Mouse (Mus musculus): ENCODE measurements around the gene Tmem174.

The Tmem174 gene

GRCm38 (mm10) chr13:98637145-98637544 lies at the start of gene Tmem174:
Tmem174 (minus strand) TSS chr13:98637410.
- DNase-seq (ENCODE audit: low spot score), result no peak

DNA sequence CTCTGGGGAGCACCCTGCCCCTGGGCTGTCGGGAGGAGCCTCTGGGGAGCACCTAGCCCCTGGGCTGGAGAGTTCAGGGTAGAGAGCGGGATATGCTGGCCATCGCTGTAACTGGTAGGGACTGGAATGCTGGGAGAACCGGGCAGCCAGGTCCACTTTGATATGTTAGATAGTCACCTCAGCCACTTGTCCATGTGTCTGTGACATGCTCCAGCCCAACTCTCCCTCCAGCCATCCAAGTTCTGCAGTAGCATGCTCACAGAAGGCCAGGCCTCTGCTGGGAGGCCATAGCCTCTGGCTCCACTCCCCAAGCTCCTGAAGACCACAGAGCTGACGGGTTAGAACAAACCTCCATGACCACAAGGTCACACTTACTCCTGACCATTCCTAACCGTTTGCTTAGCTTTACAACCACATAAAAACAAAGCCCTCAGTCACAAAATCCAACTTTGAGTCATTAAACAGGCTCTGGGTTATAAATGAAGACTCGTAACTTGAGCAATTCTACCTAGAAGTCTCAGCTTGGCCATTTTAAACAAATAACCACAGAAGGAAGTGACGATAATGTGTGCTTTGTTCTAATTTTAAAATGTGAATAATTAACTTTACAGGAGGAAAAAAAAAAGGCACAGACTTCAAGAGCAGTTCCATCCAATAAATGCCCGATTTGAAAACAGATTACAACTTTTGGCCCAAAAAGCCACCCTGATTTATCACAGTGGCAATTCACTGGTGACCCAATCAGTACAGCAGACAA lies 47.1 kb upstream of the Tmem174 start:
- DNase-seq (ENCODE audit: low spot score), result no peak

GRCm38 (mm10) chr13:98683412-98683811 lies 46.2 kb upstream of the Tmem174 start:
- no peak for DNase-seq (ENCODE audit: low spot score)

- DNase-seq (ENCODE audit: low spot score), result no peak
Observed at GRCm38 (mm10) chr13:98680470-98681060, 43.4 kb upstream of the Tmem174 start.

GRCm38 (mm10) chr13:98679631-98680041 lies 42.4 kb upstream of the Tmem174 start:
- DNase-seq (ENCODE audit: low spot score), result peak; percentile 62

GRCm38 (mm10) chr13:98679230-98679629 lies 42.0 kb upstream of the Tmem174 start:
- DNase-seq (ENCODE audit: low spot score), result no peak

DNA sequence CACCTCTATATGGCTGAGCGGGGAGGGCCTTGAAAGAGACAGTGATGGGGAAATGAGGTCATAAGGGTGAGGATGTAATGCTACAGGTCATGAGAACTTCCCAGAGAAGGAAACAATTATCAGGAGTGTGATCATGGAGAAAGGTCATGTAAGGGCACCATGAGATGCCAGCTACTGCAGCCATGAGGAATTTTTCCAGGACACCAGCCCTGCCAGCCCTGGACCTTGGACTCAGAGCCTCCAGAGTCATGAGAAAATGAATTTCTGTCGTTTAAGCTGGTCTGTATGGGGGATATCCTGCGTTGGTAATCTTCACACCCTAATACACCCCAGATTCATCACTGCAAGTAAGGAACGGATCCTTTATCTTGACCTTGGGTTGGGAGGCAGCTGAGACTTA lies 36.7 kb upstream of the Tmem174 start:
- DNase-seq (ENCODE audit: low spot score), result no peak

- no peak for DNase-seq (ENCODE audit: low spot score)
Observed at GRCm38 (mm10) chr13:98669296-98669695, 32.1 kb upstream of the Tmem174 start.

- no peak for DNase-seq (ENCODE audit: low spot score)
Observed at GRCm38 (mm10) chr13:98667316-98667715, 30.1 kb upstream of the Tmem174 start.

DNA sequence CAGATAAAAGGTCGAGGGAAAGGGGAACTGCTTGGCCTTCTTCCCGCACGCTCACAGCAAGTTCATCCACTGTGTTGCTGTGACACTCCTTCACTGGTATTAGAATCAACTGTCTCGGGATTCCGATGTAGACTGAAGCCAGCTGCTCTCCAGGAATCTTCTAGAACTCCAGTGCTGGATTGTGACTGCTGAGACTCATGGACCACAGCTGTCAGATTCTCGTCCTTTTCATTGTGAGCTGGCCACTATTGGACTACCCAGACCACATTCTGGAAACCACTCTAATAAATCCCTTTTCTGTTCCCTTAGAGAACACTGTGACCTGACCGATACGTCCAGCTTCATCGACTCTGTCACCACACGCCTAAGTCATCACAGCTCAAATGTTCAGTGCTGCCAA lies 28.0 kb upstream of the Tmem174 start:
- DNase-seq (ENCODE audit: low spot score), result no peak

GRCm38 (mm10) chr13:98662173-98662675 lies 25.0 kb upstream of the Tmem174 start:
- no peak for DNase-seq (ENCODE audit: low spot score)

DNA sequence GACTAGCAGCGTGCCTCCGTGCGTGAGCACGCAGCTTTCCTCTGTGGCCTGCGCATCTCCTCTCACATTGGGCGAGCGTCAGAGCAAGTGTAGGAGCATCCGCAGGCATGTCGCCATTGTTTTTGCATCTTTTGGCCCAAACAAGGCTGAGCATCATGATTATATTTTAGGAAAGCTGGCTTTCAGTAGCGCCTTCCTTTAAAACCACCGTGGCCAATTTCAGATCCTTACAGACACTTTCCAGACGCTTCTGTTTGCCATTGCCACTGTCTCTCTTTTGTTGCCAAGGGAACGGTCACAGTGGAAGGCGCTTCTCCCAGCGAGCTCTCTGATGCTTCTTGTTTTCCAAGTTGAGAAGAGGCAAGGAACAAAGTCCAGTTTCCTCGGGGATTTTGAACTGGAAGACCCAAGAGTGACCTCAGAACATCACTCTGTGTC lies 18.8 kb upstream of the Tmem174 start:
- no peak for DNase-seq (ENCODE audit: low spot score)

- no peak for DNase-seq (ENCODE audit: low spot score)
Observed at GRCm38 (mm10) chr13:98655346-98655745, 18.1 kb upstream of the Tmem174 start.

DNA sequence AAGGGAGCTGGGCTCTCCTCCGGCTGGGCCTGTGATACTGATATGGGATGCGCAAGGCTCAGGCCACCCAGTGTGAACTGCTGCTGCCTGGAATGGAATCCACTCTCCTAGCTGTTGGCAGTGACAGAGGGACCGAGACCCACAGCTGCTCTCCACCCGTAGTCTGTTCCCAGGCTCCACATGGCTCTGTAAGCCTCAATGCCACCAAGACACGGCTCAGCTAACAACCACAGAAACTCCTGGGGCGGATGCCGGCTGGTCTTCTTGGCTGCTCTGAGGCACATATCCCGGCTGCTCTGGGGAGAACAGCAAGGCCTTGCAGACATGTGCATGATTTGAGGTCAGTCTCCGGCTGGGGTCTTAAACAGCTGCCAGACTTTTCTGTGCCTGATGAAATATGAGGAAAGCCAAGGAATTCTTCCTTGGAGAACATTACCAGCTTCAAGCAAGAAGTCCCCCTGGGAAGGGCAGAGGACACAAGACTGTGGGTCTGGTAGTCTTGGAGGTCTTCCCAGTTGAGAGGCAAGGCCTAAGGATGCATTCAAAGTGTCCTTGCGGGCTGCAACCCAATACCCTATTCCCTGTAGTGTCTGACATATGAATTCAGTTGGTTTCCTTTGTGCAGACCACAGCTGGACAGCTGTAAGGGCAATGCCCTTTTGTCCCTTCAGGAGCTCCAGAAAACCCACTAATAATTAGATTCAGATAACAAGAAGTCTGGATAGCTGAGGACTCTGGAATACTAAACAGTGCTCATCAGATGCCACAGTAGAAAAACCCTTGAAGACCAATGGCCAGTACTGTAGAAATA lies 17.1 kb upstream of the Tmem174 start:
- DNase-seq (ENCODE audit: low spot score), result no peak

DNA sequence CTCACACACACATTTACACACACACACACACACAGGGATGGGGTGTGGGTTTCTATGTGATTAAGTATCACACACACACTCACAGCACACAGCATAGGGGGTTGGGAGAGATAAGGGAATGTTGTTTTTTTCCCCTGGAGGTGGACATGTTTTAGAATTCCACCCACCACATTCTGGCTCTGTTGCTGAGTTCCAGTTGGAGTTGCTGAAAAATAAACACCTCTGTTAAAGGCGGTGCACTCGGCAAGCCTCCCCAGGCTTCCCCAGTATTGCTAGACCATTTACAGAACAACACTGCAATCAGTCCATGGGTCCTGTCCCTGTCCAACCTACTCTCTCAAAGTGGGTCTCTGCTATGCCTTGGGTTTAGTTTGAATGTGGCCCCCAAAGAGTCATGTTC lies 15.0 kb upstream of the Tmem174 start:
- DNase-seq (ENCODE audit: low spot score), result no peak

DNA sequence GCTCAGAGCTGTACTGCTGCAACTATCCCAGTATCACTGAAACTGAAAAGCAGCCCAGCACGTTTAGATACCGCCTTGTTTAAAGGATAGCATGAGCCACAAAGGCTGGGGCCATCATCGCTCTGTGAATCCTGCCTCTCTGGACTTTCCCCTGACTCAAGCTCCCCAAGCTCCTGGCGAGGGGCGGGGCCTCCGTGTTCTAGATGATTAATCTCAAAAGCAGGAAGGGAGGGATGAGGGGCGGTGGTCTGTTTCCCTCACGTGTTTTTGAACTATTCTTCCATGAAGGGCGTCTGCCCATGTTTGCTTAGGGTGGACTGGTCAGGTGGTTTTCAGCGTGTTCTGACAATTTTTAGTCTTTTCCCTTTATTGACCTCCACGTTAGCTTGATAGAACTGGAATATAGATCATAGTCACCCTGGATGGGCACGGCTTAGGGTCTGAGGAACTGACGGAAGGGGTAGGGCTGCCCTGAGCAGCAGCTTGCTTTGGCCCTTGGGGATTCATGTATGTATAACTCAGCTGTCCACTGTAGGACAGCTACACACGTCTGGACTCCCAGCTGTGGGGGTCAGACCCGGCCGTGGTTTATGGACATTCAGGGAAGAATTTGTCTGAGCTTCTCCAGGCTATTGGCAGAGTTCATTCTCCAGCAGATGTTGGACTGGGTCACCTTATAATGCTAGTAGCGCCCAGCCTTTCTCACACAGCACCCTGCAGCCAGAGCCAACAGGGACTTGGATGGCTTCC lies 14.2 kb upstream of the Tmem174 start:
- DNase-seq (ENCODE audit: low spot score), result no peak

DNA sequence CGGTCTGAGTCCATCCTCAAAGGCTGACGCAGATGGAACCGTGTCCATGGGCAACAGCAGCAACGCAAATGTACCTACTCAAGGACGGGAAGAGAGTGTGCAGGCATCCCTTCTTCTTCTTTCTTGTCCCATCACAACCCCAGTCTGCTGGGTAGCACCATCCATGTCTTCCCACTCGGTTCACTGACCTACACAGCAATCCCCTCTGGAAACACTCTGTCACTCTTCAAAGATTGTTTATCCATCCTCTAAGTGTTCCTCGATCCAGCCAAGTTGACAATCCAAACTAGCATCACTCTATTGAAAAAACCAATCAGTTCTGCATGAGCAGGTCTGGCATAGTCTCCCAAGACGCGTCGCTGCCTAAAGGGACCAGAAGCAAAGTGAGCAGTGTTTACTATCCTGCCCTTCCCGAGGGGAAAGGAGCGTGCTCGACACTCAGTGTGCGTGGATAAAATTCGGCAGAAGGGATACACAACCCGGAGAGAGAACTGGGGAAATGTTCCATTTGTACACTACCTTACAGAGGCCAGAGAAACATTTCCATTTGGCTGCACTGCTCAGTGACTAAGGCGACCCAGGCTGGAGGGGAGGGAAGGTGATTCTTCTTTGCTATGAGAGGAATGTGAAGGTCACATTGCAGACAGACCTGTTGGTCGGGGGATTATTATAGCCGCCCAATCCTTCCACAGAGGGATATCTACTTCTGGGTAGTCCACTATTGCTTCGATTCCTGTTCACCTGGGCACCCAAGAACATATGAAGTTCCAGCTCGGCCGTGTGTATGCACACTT lies 10.8 kb upstream of the Tmem174 start:
- no peak for DNase-seq (ENCODE audit: low spot score)

GRCm38 (mm10) chr13:98638507-98639166 lies 1.4 kb upstream of the Tmem174 start:
- DNase-seq (ENCODE audit: low spot score), result no peak

DNA sequence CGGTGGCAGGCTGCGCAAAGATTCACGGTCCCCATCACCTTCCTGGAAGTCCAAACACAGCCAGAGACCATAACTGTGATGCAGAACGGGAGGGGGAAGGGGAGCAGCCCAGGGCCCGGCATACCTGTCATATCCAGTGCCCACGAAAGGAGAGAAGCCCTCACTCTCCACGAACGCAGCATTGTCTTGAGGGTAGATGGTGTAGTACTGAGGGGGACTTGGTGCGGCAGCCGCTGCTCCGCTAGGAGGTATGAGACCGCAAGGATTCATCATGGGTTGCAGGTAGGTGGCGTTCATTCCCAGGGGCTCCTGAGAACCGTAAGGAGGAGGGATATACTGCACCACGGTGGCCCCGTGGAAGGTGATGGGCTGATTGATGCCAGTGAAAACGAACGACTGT lies 639 bp downstream of the Tmem174 start:
- no peak for DNase-seq (ENCODE audit: low spot score)

DNA sequence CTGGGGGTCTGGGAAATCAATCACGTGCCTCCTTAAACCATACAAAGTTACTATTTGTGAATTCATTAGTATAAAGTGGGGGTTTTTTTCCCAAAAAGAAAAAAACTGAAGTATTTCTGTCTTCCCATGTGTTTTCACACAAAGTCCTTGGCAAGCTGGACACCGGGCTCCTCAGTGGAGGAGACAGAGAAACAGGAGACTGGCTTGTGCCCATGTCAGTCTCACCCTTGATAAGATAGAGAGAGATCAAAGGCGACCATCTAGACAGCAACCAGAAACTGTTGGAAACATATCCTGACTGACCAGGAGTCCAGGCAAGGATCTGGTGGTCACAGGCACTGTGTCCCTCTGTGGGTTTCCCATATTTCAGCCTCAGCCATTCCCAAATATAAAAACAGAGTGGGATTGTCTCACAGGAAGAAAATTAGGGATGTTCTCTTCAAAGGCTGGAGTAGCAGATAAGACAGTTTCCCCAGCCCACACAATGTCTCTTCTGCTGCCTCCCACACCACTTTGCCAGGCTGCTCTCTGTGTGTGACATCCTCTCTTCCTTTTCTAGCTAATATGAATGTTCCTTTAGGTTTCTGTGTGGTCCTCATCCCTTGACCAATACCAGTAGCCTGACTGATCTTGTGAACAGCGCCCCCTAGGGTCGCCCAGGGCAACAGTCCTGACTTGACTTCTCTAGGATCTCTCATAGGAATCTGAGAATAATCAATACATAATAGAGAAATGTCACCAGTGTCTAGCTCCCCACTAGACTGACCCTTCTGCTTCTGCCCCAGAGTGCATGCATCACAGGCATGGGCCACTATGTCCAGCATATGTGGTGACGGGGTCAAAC lies 3.3 kb downstream of the Tmem174 start:
- peak; percentile 57 for DNase-seq (ENCODE audit: low spot score)
